Mouse (Mus musculus) urinary bladder, postnatal 36 days (tissue): ENCODE data around the gene Gm38655.
"Not testable (repeated sequence)": the region's sequence is repeated elsewhere in the genome, so short reads cannot be mapped to it uniquely, and the experiment has no call there.

Source experiments
- DNase-seq, 2 experiments: peaks; one replicate each; pipeline ENCODE4 v3.0.0; 2022; ENCODE audit warnings: low spot score in 2 of 2, mixed read lengths in 1 of 2

Gm38655 gene

GRCm38 (mm10) chr17:25175411-25175810, at the start of gene Gm38655:
TSS of gene Gm38655 (minus strand) at chr17:25175471.
- peak; percentile 39 to 66 for DNase-seq

GRCm38 (mm10) chr17:25224586-25225222, 49.4 kb upstream of the Gm38655 start:
- no peak for DNase-seq

DNA sequence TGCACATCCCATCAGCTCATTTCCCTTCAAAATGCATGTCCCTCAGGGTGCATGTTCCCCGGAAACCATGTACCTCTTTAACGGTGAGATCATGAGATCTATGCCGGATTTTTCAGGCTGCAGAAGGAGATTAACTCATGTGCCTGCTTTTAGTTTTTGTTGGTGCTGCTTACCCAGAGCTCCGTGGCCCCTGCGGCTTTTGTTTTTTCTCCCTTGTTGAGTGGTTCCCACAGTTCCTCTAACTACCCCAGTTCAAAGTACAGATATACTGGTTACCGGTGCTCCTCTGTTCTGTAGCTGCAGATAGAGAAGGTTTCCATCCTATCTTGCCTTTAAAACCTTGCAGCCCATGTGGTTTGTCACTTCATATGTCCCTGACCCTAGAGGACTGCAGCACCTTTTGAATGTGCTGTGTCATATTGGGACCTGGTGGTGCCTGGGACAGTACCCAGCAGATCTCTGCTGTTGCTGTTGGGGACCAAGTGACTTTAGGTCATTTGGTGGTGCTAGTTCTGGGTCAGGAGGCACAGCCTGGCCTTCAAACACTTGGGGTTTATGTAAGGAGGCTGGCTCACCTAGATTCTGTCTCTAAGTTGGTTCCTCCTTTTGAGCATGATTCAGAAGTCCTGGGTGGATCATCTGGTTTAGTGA, 47.8 kb upstream of the Gm38655 start:
- DNase-seq, result no peak

GRCm38 (mm10) chr17:25222504-25222940, 47.3 kb upstream of the Gm38655 start:
- not testable (repeated sequence) for DNase-seq

GRCm38 (mm10) chr17:25221821-25222503, 46.7 kb upstream of the Gm38655 start:
- peak; percentile 31 to 67 for DNase-seq

DNA sequence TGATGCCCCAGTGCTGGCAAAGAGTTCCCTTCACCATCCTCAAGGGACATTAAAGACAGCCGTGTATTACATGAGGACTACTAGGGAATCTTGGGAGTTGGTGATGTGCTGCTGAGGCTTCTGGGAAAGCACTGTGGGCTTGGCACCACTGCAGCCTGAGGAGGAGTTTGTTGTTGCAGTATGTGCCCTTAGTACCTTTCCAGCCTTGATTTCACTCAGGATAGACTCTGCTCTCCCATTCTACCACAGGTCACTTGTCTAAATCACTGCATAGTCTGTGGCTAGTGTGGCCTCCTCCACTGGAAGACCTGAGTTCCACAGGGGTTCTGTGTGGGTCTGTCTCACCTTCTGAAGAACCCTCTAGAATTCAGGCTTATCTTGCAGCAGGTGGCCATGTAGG, 45.5 kb upstream of the Gm38655 start:
- no peak for DNase-seq

DNA sequence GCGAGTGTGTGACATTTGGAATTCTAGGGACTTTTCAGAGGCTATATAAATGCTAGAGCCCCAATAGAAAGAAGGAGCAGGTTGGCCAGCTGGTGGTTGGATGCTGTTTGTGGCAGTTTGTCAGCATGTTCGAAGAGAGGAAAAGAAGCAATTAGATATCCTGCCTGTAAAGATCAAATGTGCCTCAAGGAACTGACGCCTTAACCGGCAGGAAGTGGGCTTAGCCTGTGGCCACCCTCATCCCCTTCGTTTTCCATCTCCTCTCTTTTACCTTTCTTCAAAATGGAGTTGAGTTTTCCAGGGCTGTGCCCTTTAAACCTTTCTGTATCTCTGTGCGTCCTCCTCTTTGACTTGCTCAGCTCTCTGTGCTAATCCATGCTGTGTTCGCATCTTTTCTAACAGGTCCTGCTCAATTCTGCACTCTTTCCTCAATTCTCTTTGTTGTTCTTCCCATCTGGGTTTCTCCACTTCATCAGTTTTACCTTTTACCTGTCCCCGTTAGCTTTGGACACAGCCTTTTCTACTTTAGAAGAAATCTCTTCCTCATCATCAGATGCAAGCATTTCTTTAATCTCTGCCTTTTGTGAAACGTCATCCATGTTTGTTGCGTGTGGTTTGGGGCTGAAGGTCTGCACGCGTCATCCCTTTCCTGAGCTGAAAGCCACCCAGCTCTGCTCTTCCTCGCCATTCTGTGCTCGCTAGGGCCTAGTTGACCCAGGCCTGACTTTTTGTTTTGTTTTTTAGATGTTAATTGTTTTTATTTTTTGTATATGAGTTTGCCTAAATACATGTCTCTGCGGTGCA, 44.4 kb upstream of the Gm38655 start:
- DNase-seq, result no peak

DNA sequence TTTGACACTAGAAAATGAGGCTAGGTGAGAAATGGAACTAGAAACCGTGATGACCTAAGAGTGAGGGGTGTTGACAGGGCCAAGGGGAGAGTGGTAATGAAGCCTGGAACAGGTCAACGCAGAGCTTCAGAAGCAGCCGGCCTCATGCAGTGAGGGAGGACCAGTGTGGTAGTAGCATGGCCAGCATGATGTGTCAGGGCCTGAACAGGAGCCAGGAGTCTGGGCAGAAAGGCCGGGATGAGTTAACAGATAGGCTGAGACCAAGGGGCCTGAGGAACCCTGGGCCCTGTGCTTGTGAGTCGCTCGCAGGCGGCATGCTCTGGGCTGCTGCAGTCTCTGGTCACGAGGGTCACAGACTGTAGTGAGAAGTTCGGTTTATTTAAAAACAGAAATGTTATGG, 43.7 kb upstream of the Gm38655 start:
- no peak for DNase-seq

GRCm38 (mm10) chr17:25215431-25215830, 40.2 kb upstream of the Gm38655 start:
- DNase-seq, result no peak

DNA sequence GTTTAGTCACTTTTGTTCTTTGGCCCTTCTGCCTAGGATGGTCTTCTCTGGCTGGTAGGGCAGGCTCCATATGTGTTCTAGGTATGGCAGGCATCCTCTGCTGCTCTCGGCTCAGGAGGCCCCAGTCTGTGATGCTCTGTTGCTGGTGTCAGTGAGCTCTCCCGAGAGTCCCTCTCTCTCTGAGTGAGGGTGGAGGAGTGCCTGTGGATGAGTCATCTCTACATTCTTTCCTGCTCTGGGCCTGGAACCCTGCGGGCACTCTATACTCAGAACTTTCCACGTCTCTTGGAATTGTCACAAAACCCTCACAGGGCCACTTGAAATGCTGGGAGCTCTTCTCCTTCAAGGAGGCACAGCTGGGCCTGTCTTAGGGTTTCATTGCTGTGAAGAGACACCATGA, 36.4 kb upstream of the Gm38655 start:
- no peak for DNase-seq

DNA sequence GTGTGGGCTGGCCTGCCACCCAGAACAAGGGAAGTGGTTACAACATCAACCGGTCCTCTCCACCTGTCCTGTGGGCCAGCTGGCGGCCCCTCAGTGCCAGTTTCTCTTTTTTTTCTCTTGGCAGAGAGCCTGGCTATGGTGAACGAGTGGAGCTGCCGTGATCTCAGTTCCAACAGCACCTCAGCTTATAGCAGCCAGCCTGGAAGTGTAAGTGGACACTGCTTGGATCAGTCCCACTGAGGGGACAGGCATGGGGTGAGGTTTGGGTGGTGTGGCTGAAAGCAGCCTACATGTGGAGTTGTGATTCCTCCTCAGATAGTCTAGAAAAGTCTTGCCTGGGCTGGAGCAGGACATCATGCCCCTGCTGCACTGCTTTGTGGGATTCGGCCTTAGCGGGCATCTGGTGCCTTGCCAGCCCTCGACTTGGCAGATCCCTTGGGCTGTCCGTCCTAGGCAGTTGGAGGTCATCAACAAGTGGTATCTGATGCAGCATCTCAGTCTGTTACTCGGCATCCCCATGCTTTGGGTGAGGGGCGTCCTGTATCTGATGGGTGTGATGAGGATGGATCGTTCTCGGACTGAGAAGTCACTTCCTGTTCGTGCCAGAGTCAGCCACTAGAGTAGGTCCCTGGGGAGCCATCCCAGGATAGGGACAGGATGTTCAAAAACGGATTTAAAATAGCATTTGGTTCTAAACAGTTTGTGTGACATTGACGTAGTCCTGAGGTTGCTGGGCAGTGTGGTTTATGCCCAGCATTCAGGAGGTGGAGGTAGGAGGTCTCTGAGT, 35.6 kb upstream of the Gm38655 start:
- DNase-seq, result no peak

GRCm38 (mm10) chr17:25210006-25210405, 34.7 kb upstream of the Gm38655 start:
- DNase-seq, result no peak

- no peak for DNase-seq
These were observed 27.1 kb upstream of the Gm38655 start for GRCm38 (mm10) chr17:25202401-25202800.

GRCm38 (mm10) chr17:25189091-25189490, 13.8 kb upstream of the Gm38655 start:
- DNase-seq, result no peak

DNA sequence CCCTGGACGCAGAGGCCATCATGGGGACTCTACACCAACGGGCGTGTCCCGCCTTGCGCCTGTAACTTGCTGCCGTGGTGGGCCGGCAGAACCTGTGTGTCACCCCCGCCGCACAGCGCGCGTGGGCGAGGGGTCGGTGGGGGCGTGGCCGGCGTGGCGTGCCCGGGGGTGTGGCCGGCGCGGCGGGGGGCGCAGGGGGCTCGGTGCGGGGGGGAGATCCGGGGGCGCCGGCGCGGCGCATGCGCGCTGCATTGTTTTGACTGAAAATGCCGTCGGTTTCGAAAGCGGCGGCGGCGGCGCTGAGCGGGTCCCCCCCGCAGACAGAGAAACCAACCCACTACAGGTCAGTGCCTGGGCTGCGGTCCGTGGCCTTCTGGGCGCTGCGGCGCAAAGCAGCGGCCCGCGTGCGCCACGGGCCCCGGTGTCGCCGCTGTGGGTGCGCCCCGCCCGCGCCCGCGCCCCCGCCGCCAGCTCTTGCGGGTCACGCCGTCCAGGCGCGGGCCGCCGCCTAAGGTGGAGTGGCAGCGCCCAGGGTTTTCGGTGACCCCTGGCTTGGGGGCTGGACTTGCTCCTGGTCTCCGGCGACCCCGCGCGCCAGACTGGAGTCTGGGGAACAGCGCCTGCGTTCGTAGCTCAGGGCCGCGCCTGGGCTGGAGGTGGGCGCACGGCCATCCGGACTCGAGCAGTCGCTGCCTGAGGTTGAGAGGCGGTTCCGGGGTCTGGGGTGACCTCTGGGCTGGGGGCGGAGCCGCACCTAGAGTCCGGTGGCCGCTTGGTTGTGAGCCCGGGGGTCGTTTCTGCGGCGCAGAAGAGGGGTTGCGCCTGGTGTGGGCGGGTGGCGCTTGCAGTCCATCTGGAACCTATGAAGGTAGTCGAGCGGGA, 13.1 kb upstream of the Gm38655 start, which contains the start of gene Unkl:
Gene Unkl (plus strand): TSS at position 248 of the 882 bp plus-strand sequence.
- peak; percentile 43 to 70 for DNase-seq

DNA sequence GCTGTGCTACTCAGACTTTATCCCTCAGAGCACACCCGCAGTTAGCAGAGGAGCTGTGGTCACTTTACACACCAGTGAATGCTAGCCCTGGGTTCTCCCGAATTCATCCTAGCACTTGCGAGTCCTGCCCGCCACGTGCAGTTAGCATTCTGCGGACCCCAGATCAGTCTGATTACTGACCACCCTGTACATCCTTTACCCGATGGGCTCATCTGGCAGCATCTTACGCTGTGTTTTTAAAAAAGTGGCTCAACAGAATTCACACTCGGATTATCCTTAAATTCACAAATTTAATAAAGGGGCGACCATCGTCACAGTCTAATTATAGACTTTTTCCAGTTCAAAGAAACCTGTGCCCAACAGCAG, 12.5 kb upstream of the Gm38655 start:
- DNase-seq, result no peak

DNA sequence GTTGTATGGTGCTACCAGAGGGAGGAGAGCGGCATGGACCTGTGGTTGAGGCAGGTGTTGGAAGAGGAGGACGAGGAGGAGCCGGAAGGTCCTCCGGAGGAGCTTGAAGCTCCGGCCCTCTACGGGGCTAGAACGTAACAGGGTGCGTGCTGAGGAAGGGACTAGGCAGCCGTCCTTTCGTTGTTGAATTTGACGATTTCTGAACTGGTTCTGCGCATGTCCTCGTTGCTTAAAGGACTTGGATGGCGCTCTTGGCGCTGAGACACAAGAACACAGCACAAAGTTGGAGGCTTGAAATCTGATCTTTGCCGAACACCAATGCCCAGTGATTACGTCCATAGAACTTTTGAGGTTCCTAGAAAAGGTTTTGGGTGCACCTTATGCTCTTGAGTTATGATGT, 9.7 kb upstream of the Gm38655 start:
- DNase-seq, result no peak

DNA sequence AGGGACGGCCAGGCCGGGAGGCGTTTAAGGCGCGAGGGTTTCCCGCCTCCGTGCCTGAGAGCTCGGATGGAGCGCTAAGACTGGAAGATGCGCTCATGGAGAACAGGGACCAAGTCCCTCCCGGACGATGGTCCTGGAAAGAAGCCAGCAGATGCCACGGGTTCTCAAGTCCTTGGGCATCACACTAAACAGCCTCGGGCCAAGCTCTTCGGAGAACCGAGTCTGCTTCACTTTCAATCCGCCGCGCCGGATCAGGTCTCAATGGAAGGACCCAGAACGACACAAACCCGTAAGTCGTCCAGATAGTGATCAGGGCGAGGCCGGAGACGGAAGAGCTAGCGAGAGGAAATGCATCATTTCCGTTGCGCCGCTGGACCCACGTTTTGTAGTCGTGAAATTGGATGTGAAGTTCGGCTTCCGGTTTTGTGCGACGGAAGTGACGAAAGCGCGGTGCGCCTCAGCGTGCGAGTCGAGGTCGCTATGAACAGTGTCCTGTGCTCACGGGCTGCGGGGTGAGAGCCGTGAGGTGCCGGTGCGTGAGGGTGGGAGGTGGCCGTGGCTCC, 8.9 kb upstream of the Gm38655 start, which contains the start of gene BC003965:
Gene BC003965 (plus strand): TSS at position 426 of the 563 bp plus-strand sequence.
- DNase-seq, result peak; percentile 98

GRCm38 (mm10) chr17:25183232-25183631, 8.0 kb upstream of the Gm38655 start:
- DNase-seq, result no peak

GRCm38 (mm10) chr17:25172558-25172957, 2.7 kb downstream of the Gm38655 start:
- DNase-seq, result no peak
